In genomic region chr19:46505646-46506371, GRCm38 (mm10) we compare ENCODE assay signal across 8 mouse cellular contexts. TPM values are rescaled to one million over a fixed set of nuclear protein-coding genes. Genes with fewer than 3 reads are reported as not detected.
A peak's percentile ranks its signal among the peaks of the same experiment; 100 is the strongest.
DNase-seq lines count a peak whose midpoint lies in the region; ATAC-seq and TF ChIP-seq lines count a peak whose summit lies in the region.
"Had no signal": no experiment of that assay in that cellular context is flagged by ENCODE, and none has a peak within 500 bp of the region (broad histone marks: within the 10 kb centered on the region; RNA-seq: fewer than 3 reads in every experiment).

No protein-coding gene starts in this region.

- peak overlapping the region; percentile 95 for H3K4me2 ChIP-seq in heart, embryonic 16.5 days (ENCODE audit: low read depth, low read length)
- peak overlapping the region; percentile 94 for H3K4me2 ChIP-seq in lung, embryonic 14.5 days

- no peaks in the 10 kb centered on the region for H3K27me3 ChIP-seq in spleen, adult 2 months (ENCODE audit: control insufficient read depth, insufficient read depth, low read length)
- no peaks in the 10 kb centered on the region for H3K27me3 ChIP-seq in heart, embryonic 16.5 days (ENCODE audit: control insufficient read depth, insufficient read depth, low read length)
- no peaks in the 10 kb centered on the region for H3K27me3 ChIP-seq in lung, embryonic 14.5 days (ENCODE audit: insufficient read depth, low read length)

- no peak for TF ChIP-seq CTCF in spleen, adult 2 months (IDR thresholded peaks at IDR 0.05; ENCODE audit: extremely low read depth, insufficient read depth, insufficient read length, insufficient replicate concordance)
- no peak for TF ChIP-seq CTCF in lung, embryonic 14.5 days (IDR thresholded peaks at IDR 0.05; ENCODE audit: low read depth)

- DNase-seq in spleen, adult 2 months (ENCODE audit: low read depth in 1 of 2, low spot score in 2 of 2) = no peak
- no peak for DNase-seq in spleen, postnatal 14 days (ENCODE audit: low spot score in 2 of 2)
- DNase-seq in lung, embryonic 14.5 days = no peak
- DNase-seq in urinary bladder, postnatal 10 days (ENCODE audit: low spot score) = no peak
- DNase-seq in gastrocnemius, postnatal 25 days = no peak
- DNase-seq in frontal cortex, postnatal 10 days (ENCODE audit: low spot score in 2 of 2) = no peak
- DNase-seq: adrenal gland, postnatal 10 days had no signal

- 43% methylated on average over 8 of the region's 8 CpGs for WGBS in spleen, adult 2 months
- 75% methylated on average over 8 of the region's 8 CpGs for WGBS in heart, embryonic 16.5 days
- 65% methylated on average over 8 of the region's 8 CpGs for WGBS in lung, embryonic 14.5 days

- peak overlapping the region; percentile 99 for H3K9ac ChIP-seq in heart, embryonic 16.5 days (ENCODE audit: low read length)
- H3K9ac ChIP-seq in lung, embryonic 14.5 days = 0 out of 2 replicates have a peak overlapping the region, but pooled peaks have one; percentile 14

- ATAC-seq in heart, embryonic 16.5 days (replicated peaks; ENCODE audit: extremely low read depth, insufficient read depth, low FRiP score) = no peak
- no peak for ATAC-seq in lung, embryonic 14.5 days (ENCODE audit: insufficient read depth)

- peaks cover 8% of the 10 kb centered on the region for H3K36me3 ChIP-seq in spleen, adult 2 months (ENCODE audit: control insufficient read depth, insufficient read depth, low read length)
- peaks cover 14% of the 10 kb centered on the region for H3K36me3 ChIP-seq in heart, embryonic 16.5 days (ENCODE audit: control insufficient read depth, insufficient read depth)
- peaks cover 66% of the 10 kb centered on the region for H3K36me3 ChIP-seq in lung, embryonic 14.5 days (ENCODE audit: insufficient read depth)

- H3K27ac ChIP-seq in spleen, adult 2 months (ENCODE audit: insufficient read depth, low read length) = peak overlapping the region; percentile 30
- H3K27ac ChIP-seq in heart, embryonic 16.5 days (ENCODE audit: low read length) = peak overlapping the region; percentile 99
- H3K27ac ChIP-seq in lung, embryonic 14.5 days (ENCODE audit: low read depth) = peak overlapping the region; percentile 100

- no peak for TF ChIP-seq POLR2A in spleen, adult 2 months (IDR thresholded peaks at IDR 0.05; ENCODE audit: low read depth, low read length)

- H3K9me3 ChIP-seq in heart, embryonic 16.5 days (replicated peaks; ENCODE audit: control insufficient read depth, low read length) = no peaks in the 10 kb centered on the region
- H3K9me3 ChIP-seq in lung, embryonic 14.5 days (ENCODE audit: low read depth, low read length) = no peaks in the 10 kb centered on the region

- peaks cover 50% of the 10 kb centered on the region for H3K4me1 ChIP-seq in spleen, adult 2 months (ENCODE audit: control insufficient read depth, insufficient read depth, insufficient read length)
- H3K4me1 ChIP-seq in heart, embryonic 16.5 days (ENCODE audit: control insufficient read depth, insufficient read depth, low read length) = peaks cover 64% of the 10 kb centered on the region
- peaks cover 34% of the 10 kb centered on the region for H3K4me1 ChIP-seq in lung, embryonic 14.5 days (ENCODE audit: insufficient read depth)

- peak overlapping the region; percentile 6; the same call in 1 of the 2 replicates for H3K4me3 ChIP-seq in spleen, adult 2 months (ENCODE audit: extremely low read depth, insufficient read depth, insufficient read length)
- H3K4me3 ChIP-seq in heart, embryonic 16.5 days (ENCODE audit: low read length) = peak overlapping the region; percentile 95
- H3K4me3 ChIP-seq in lung, embryonic 14.5 days (ENCODE audit: low read depth, low read length) = peak overlapping the region; percentile 96

RNA-seq across cellular contexts. Expression of gene Trim8, which starts 4.3 kb away (rescaled TPM):
- 47.1 and 58.4 TPM in 2 replicates for polyA plus RNA-seq in spleen, adult 2 months (2012; rRNA removed)
- polyA plus RNA-seq in heart, embryonic 16.5 days (2015; fragmentation: Nextera tagmentation; extraction: Ambion mirVana) = 17.0 and 19.4 TPM in 2 replicates
- 28.3 and 31.0 TPM in 2 replicates for polyA plus RNA-seq in lung, embryonic 14.5 days (2014; fragmentation: Nextera tagmentation; extraction: Ambion mirVana)
- 10 to 100 TPM; 19.1 to 20.6 TPM for total RNA-seq in gastrocnemius, postnatal 25 days (2021)

Comparison
In these comparisons a context has a peak if more than half of its experiments do, and no peak if none do; other contexts are left out.
1. H3K27ac ChIP-seq: peak in every context shown above with its lines; median percentile 100 in lung, embryonic 14.5 days; 99 in heart, embryonic 16.5 days; 30 in spleen, adult 2 months.
2. H3K4me3 ChIP-seq: peak in every context shown above with its lines; median percentile 96 in lung, embryonic 14.5 days; 95 in heart, embryonic 16.5 days; 6 in spleen, adult 2 months.